Mouse (Mus musculus): ENCODE measurements around the gene Dmc1. TPM values are rescaled to one million over a fixed set of nuclear protein-coding genes. Genes with fewer than 3 reads are reported as not detected.

The Dmc1 gene
- polyA plus RNA-seq, 1 experiment from 2014 or later = 1.8 TPM

DNA sequence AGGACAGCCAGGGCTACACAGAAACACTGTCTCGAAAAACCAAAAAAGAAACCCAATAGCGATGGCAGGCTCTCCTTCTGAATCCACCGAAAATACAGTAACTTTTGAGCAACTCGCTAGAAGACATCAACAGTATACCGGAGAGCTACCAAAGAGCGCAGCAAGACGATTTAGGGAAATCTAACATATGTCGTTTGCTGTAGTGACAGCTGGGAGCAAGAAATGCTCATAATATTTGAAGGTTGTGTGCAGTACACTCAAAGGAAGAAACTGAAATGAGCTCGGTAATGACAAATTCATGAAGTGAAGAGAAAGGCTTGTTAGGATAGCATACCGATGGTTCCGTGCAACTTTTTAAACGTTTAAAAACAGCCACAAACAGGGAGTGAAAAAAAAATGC is 1.3 kb upstream of the Dmc1 start:
- Histone ChIP-seq H3K9ac (ENCODE audit: low read length) (no peak overlapping the region), H3K36me3 (ENCODE audit: control insufficient read depth, insufficient read depth, low read length) (no peaks in the 10 kb centered on the region), H3K4me3 (ENCODE audit: control insufficient read depth in 1 of 2, insufficient read depth in 1 of 2, low read depth in 1 of 2, low read length in 2 of 2) (no peak overlapping the region), H3K27ac (replicated peaks in 1 of 2; ENCODE audit: control insufficient read depth in 1 of 2, insufficient read depth in 1 of 2, low read depth in 2 of 2, low read length in 2 of 2) (no peak overlapping the region), H3K27me3 (ENCODE audit: control insufficient read depth, insufficient read depth, low read length) (0 out of 2 replicates have a peak, but pooled peaks cover 2% of the 10 kb centered on the region), H3K4me1 (ENCODE audit: control insufficient read depth in 2 of 2, insufficient read depth in 2 of 2, low read length in 2 of 2) (peaks cover 0 to 6% of the 10 kb centered on the region in 2 experiments; a peak in 2 of 4 replicates), H3K4me2 (ENCODE audit: low read length) (no peak overlapping the region), H3K9me3 (ENCODE audit: control insufficient read depth, low read length) (no peaks in the 10 kb centered on the region)
- WGBS = 89% methylated on average over 12 of the region's 12 CpGs
- no peak for ATAC-seq (ENCODE audit: insufficient number of reproducible peaks, insufficient read depth, low FRiP score, low read depth)

- WGBS = 68% methylated on average over 2 of the region's 2 CpGs
- H3K9me3 ChIP-seq (ENCODE audit: control insufficient read depth, low read length) = no peaks in the 10 kb centered on the region
Observed at GRCm38 (mm10) chr15:79600176-79600575, 4.7 kb downstream of the Dmc1 start.

GRCm38 (mm10) chr15:79598715-79599114 is 6.2 kb downstream of the Dmc1 start:
- Histone ChIP-seq H3K4me1 (ENCODE audit: control insufficient read depth in 2 of 2, insufficient read depth in 2 of 2, low read length in 2 of 2) (no peaks in the 10 kb centered on the region), H3K4me3 (ENCODE audit: control insufficient read depth in 1 of 2, insufficient read depth in 1 of 2, low read depth in 1 of 2, low read length in 2 of 2) (no peak overlapping the region), H3K36me3 (ENCODE audit: control insufficient read depth, insufficient read depth, low read length) (no peaks in the 10 kb centered on the region), H3K27ac (replicated peaks in 1 of 2; ENCODE audit: control insufficient read depth in 1 of 2, insufficient read depth in 1 of 2, low read depth in 2 of 2, low read length in 2 of 2) (no peak overlapping the region), H3K4me2 (ENCODE audit: low read length) (no peak overlapping the region), H3K9me3 (ENCODE audit: control insufficient read depth, low read length) (no peaks in the 10 kb centered on the region), H3K27me3 (ENCODE audit: control insufficient read depth, insufficient read depth, low read length) (no peaks in the 10 kb centered on the region), H3K9ac (ENCODE audit: low read length) (no peak overlapping the region)
- 89% methylated on average over 1 of the region's 1 CpGs for WGBS
- ATAC-seq (ENCODE audit: insufficient number of reproducible peaks, insufficient read depth, low FRiP score, low read depth) = no peak

More at GRCm38 (mm10) chr15:79600176-79600575, 4.7 kb downstream of the Dmc1 start:
- H3K4me1 ChIP-seq (ENCODE audit: control insufficient read depth in 2 of 2, insufficient read depth in 2 of 2, low read length in 2 of 2) = peaks cover 0 to 6% of the 10 kb centered on the region in 2 experiments; a peak in 2 of 4 replicates
- no peak overlapping the region for H3K9ac ChIP-seq (ENCODE audit: low read length)
- no peak for ATAC-seq (ENCODE audit: insufficient number of reproducible peaks, insufficient read depth, low FRiP score, low read depth)
- H3K27me3 ChIP-seq (ENCODE audit: control insufficient read depth, insufficient read depth, low read length) = 0 out of 2 replicates have a peak, but pooled peaks cover 2% of the 10 kb centered on the region
- H3K27ac ChIP-seq (replicated peaks in 1 of 2; ENCODE audit: control insufficient read depth in 1 of 2, insufficient read depth in 1 of 2, low read depth in 2 of 2, low read length in 2 of 2) = no peak overlapping the region
- no peak overlapping the region for H3K4me2 ChIP-seq (ENCODE audit: low read length)
- no peaks in the 10 kb centered on the region for H3K36me3 ChIP-seq (ENCODE audit: control insufficient read depth, insufficient read depth, low read length)
- no peak overlapping the region for H3K4me3 ChIP-seq (ENCODE audit: control insufficient read depth in 1 of 2, insufficient read depth in 1 of 2, low read depth in 1 of 2, low read length in 2 of 2)

DNA sequence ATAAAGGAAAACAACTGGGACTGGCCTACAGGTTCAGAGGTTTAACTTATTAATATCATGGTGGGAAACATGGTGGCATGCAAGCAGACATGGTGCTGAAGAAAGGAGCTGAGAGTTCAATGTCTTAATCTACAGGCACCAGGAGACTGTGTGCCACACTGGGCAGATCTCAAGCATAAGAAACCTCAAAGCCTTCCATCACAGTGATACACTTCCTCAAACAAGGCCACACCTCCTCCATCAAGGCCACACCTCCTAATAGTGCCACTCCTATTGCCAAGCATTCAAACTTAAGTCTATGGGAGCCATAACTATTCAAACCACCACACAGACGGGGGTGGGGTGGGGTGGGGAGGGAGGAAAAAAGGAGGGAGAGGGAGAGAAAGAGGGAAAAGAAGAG is 23.3 kb downstream of the Dmc1 start:
- WGBS = 47% methylated on average over 1 of the region's 1 CpGs
- ATAC-seq (ENCODE audit: insufficient number of reproducible peaks, insufficient read depth, low FRiP score, low read depth) = no peak
- Histone ChIP-seq H3K9ac (ENCODE audit: low read length) (no peak overlapping the region), H3K9me3 (ENCODE audit: control insufficient read depth, low read length) (no peaks in the 10 kb centered on the region), H3K36me3 (ENCODE audit: control insufficient read depth, insufficient read depth, low read length) (no peaks in the 10 kb centered on the region), H3K27me3 (ENCODE audit: control insufficient read depth, insufficient read depth, low read length) (no peaks in the 10 kb centered on the region), H3K4me1 (ENCODE audit: control insufficient read depth in 2 of 2, insufficient read depth in 2 of 2, low read length in 2 of 2) (no peaks in the 10 kb centered on the region), H3K27ac (replicated peaks in 1 of 2; ENCODE audit: control insufficient read depth in 1 of 2, insufficient read depth in 1 of 2, low read depth in 2 of 2, low read length in 2 of 2) (no peak overlapping the region), H3K4me2 (ENCODE audit: low read length) (no peak overlapping the region), H3K4me3 (ENCODE audit: control insufficient read depth in 1 of 2, insufficient read depth in 1 of 2, low read depth in 1 of 2, low read length in 2 of 2) (no peak overlapping the region)

DNA sequence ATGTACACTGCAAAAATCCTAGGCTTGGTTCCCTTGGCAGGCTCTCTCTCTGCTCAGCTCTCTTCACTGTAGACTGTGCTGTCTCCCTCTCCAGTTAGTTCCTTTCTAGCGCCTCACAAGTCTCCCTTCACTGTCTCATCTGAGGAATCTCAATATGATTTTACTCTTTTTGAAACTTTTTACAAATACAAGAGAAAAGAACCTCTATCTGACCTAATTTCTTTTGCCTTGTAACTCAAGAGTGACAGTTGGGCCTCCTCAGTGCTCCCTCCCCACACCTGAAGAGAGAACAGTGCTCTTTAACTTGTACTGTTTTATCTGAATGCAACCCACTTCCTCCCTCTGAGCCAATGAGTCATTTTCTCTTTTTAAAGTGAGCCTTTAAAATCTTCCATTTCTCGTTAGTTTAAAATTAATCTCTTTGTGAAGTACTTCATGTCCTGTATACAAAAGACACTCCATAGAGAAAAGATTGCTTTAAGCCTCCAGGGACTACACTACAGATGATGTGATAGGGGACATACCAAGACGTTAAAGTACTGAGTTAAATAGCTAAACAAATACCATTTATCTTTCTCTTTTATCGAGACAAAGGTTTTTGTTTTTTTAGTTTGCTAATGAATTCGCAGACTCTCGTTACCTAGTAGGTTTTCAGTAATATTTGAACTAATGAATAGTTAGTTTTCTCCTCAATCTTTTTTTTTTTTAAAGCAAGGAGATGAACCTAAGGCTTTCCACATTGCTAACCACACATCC is 27.1 kb downstream of the Dmc1 start:
- Histone ChIP-seq H3K4me2 (ENCODE audit: low read length) (no peak overlapping the region), H3K4me3 (ENCODE audit: control insufficient read depth in 1 of 2, insufficient read depth in 1 of 2, low read depth in 1 of 2, low read length in 2 of 2) (no peak overlapping the region), H3K27me3 (ENCODE audit: control insufficient read depth, insufficient read depth, low read length) (no peaks in the 10 kb centered on the region), H3K9ac (ENCODE audit: low read length) (no peak overlapping the region), H3K4me1 (ENCODE audit: control insufficient read depth in 2 of 2, insufficient read depth in 2 of 2, low read length in 2 of 2) (no peaks in the 10 kb centered on the region), H3K9me3 (ENCODE audit: control insufficient read depth, low read length) (no peaks in the 10 kb centered on the region), H3K36me3 (ENCODE audit: control insufficient read depth, insufficient read depth, low read length) (no peaks in the 10 kb centered on the region), H3K27ac (replicated peaks in 1 of 2; ENCODE audit: control insufficient read depth in 1 of 2, insufficient read depth in 1 of 2, low read depth in 2 of 2, low read length in 2 of 2) (no peak overlapping the region)
- ATAC-seq (ENCODE audit: insufficient number of reproducible peaks, insufficient read depth, low FRiP score, low read depth) = no peak
- 55% methylated on average over 6 of the region's 6 CpGs for WGBS

- ATAC-seq (ENCODE audit: insufficient number of reproducible peaks, insufficient read depth, low FRiP score, low read depth) = no peak
- Histone ChIP-seq H3K9me3 (ENCODE audit: control insufficient read depth, low read length) (no peaks in the 10 kb centered on the region), H3K27me3 (ENCODE audit: control insufficient read depth, insufficient read depth, low read length) (no peaks in the 10 kb centered on the region), H3K36me3 (ENCODE audit: control insufficient read depth, insufficient read depth, low read length) (no peaks in the 10 kb centered on the region), H3K4me3 (ENCODE audit: control insufficient read depth in 1 of 2, insufficient read depth in 1 of 2, low read depth in 1 of 2, low read length in 2 of 2) (no peak overlapping the region), H3K4me2 (ENCODE audit: low read length) (no peak overlapping the region), H3K9ac (ENCODE audit: low read length) (no peak overlapping the region), H3K27ac (replicated peaks in 1 of 2; ENCODE audit: control insufficient read depth in 1 of 2, insufficient read depth in 1 of 2, low read depth in 2 of 2, low read length in 2 of 2) (no peak overlapping the region), H3K4me1 (ENCODE audit: control insufficient read depth in 2 of 2, insufficient read depth in 2 of 2, low read length in 2 of 2) (no peaks in the 10 kb centered on the region)
- WGBS = 85% methylated on average over 2 of the region's 2 CpGs
Observed at GRCm38 (mm10) chr15:79576947-79577346, 28.0 kb downstream of the Dmc1 start.

GRCm38 (mm10) chr15:79575543-79576222 is 29.2 kb downstream of the Dmc1 start:
- no peak overlapping the region for H3K4me2 ChIP-seq (ENCODE audit: low read length)
- H3K4me3 ChIP-seq (ENCODE audit: control insufficient read depth in 1 of 2, insufficient read depth in 1 of 2, low read depth in 1 of 2, low read length in 2 of 2) = no peak overlapping the region
- H3K27ac ChIP-seq (replicated peaks in 1 of 2; ENCODE audit: control insufficient read depth in 1 of 2, insufficient read depth in 1 of 2, low read depth in 2 of 2, low read length in 2 of 2) = no peak overlapping the region
- H3K9me3 ChIP-seq (ENCODE audit: control insufficient read depth, low read length) = no peaks in the 10 kb centered on the region
- H3K9ac ChIP-seq (ENCODE audit: low read length) = no peak overlapping the region
- no peaks in the 10 kb centered on the region for H3K36me3 ChIP-seq (ENCODE audit: control insufficient read depth, insufficient read depth, low read length)
- no peaks in the 10 kb centered on the region for H3K4me1 ChIP-seq (ENCODE audit: control insufficient read depth in 2 of 2, insufficient read depth in 2 of 2, low read length in 2 of 2)
- ATAC-seq (ENCODE audit: insufficient number of reproducible peaks, insufficient read depth, low FRiP score, low read depth) = no peak
- WGBS = 43% methylated on average over 1 of the region's 1 CpGs
- no peaks in the 10 kb centered on the region for H3K27me3 ChIP-seq (ENCODE audit: control insufficient read depth, insufficient read depth, low read length)

Data from heart, embryonic 14.5 days (tissue).